Mouse (Mus musculus) embryonic facial prominence, embryonic 11.5 days (tissue): Measurements from ENCODE around the gene Sh3rf3. TPM values are rescaled to one million over a fixed set of nuclear protein-coding genes. Genes with fewer than 3 reads are reported as not detected.

Experiments used
- ATAC-seq: fragments of 200-750 bp; cut with Nextera tagmentation; replicated peaks from 2 replicates; pipeline ENCODE4 v1.8.0; 2017; ENCODE audit warnings: low read depth; ENCODE audit not compliant: insufficient number of reproducible peaks, low FRiP score, low TSS enrichment
- DNase-seq: peaks from one replicate; pipeline ENCODE4 v3.0.0-alpha.2; 2015; ENCODE audit warnings: low spot score
- H3K27ac ChIP-seq: fragments of 300-500 bp; sonication (generic); replicated peaks from 2 replicates; pipeline ENCODE4 v1.5.1; 2014; ENCODE audit warnings: mild to moderate bottlenecking, low read depth, low read length, control low read depth
- H3K27me3 ChIP-seq: fragments of 300-500 bp; sonication (generic); 2 replicates; pipeline ENCODE4 v1.6.1; 2014; ENCODE audit warnings: mild to moderate bottlenecking, low read length, moderate library complexity, mixed read lengths; ENCODE audit not compliant: control insufficient read depth, insufficient read depth
- H3K36me3 ChIP-seq: fragments of 300-500 bp; sonication (generic); replicated peaks from 2 replicates; pipeline ENCODE4 v1.6.1; 2014; ENCODE audit warnings: low read depth, mild to moderate bottlenecking, low read length, moderate library complexity, mixed read lengths; ENCODE audit not compliant: control insufficient read depth, insufficient read depth
- H3K4me1 ChIP-seq: fragments of 300-500 bp; sonication (generic); 2 replicates; pipeline ENCODE4 v1.6.1; 2014; ENCODE audit warnings: low read length, mixed read lengths; ENCODE audit not compliant: control insufficient read depth, insufficient read depth
- H3K4me2 ChIP-seq: fragments of 300-500 bp; sonication (generic); 2 replicates; pipeline ENCODE4 v1.6.1; 2014; ENCODE audit warnings: low read depth, mild to moderate bottlenecking, control low read depth, low read length, moderate library complexity
- H3K4me3 ChIP-seq: fragments of 300-500 bp; sonication (generic); 2 replicates; pipeline ENCODE4 v1.5.1; 2014; ENCODE audit warnings: low read depth, low read length, control low read depth
- H3K9ac ChIP-seq: fragments of 300-500 bp; sonication (generic); replicated peaks from 2 replicates; pipeline ENCODE4 v1.6.1; 2014; ENCODE audit warnings: mild to moderate bottlenecking, control low read depth, low read length
- H3K9me3 ChIP-seq: fragments of 300-500 bp; sonication (generic); replicated peaks from 2 replicates; pipeline ENCODE4 v1.6.1; 2016; ENCODE audit warnings: mild to moderate bottlenecking, low read length, inconsistent platforms, mixed read lengths; ENCODE audit not compliant: control insufficient read depth
- WGBS: fragments of 180-500 bp; shearing (Covaris S2); extraction: QIAGEN DNeasy Blood & Tissue Kit; methylation state at CpG from one replicate; pipeline ENCODE4 v1.1.7; 2014; 5-methylcytosine and 5-hydroxymethylcytosine counted together
- polyA plus RNA-seq: library from polyadenylated mRNA; unstranded; fragments of >200 nt; fragmentation: Nextera tagmentation; extraction: Ambion mirVana; gene quantifications from 2 replicates; pipeline ENCODE4 v1.2.1, GENCODE M21; 2014

Sh3rf3 gene
- polyA plus RNA-seq, 1 experiment from 2014 or later, result 0.98 TPM

GRCm38 (mm10) chr10:58855814-58856213, 42.7 kb downstream of the Sh3rf3 start:
- Histone ChIP-seq H3K4me2 (no peak overlapping the region), H3K27ac (no peak overlapping the region), H3K4me3 (no peak overlapping the region), H3K9me3 (no peaks in the 10 kb centered on the region), H3K36me3 (no peaks in the 10 kb centered on the region), H3K4me1 (no peaks in the 10 kb centered on the region), H3K27me3 (no peaks in the 10 kb centered on the region), H3K9ac (no peak overlapping the region)
- ATAC-seq (no peak), DNase-seq (no peak)
- 65% methylated on average over 9 of the region's 9 CpGs for WGBS

- Histone ChIP-seq H3K36me3 (no peaks in the 10 kb centered on the region), H3K4me1 (no peaks in the 10 kb centered on the region), H3K9me3 (no peaks in the 10 kb centered on the region), H3K27ac (no peak overlapping the region), H3K9ac (no peak overlapping the region), H3K4me2 (no peak overlapping the region), H3K4me3 (no peak overlapping the region), H3K27me3 (no peaks in the 10 kb centered on the region)
- DNase-seq, result no peak
- no peak for ATAC-seq
These were observed 43.6 kb downstream of the Sh3rf3 start for GRCm38 (mm10) chr10:58856742-58857141.

- no peaks in the 10 kb centered on the region for H3K36me3 ChIP-seq
- no peak for DNase-seq
- H3K9ac ChIP-seq, result no peak overlapping the region
- H3K4me2 ChIP-seq, result no peak overlapping the region
- no peak overlapping the region for H3K4me3 ChIP-seq
- no peaks in the 10 kb centered on the region for H3K4me1 ChIP-seq
- 57% methylated on average over 2 of the region's 2 CpGs for WGBS
- no peaks in the 10 kb centered on the region for H3K9me3 ChIP-seq
- H3K27me3 ChIP-seq, result no peaks in the 10 kb centered on the region
- ATAC-seq, result no peak
- no peak overlapping the region for H3K27ac ChIP-seq
These were observed 51.6 kb downstream of the Sh3rf3 start for GRCm38 (mm10) chr10:58864735-58865134.

- no peak overlapping the region for H3K27ac ChIP-seq
- no peak overlapping the region for H3K9ac ChIP-seq
- ATAC-seq (no peak), DNase-seq (no peak)
- no peak overlapping the region for H3K4me2 ChIP-seq
- H3K9me3 ChIP-seq, result no peaks in the 10 kb centered on the region
- WGBS, result 84% methylated on average over 2 of the region's 2 CpGs
- H3K36me3 ChIP-seq, result no peaks in the 10 kb centered on the region
- H3K4me3 ChIP-seq, result no peak overlapping the region
- no peaks in the 10 kb centered on the region for H3K27me3 ChIP-seq
- no peaks in the 10 kb centered on the region for H3K4me1 ChIP-seq
These were observed 54.4 kb downstream of the Sh3rf3 start for GRCm38 (mm10) chr10:58867536-58867935.

GRCm38 (mm10) chr10:58869836-58870235, 56.7 kb downstream of the Sh3rf3 start:
- no peak overlapping the region for H3K9ac ChIP-seq
- H3K27me3 ChIP-seq, result no peaks in the 10 kb centered on the region
- no peak overlapping the region for H3K27ac ChIP-seq
- no peaks in the 10 kb centered on the region for H3K4me1 ChIP-seq
- 100% methylated on average over 1 of the region's 1 CpGs for WGBS
- no peak for DNase-seq
- H3K4me3 ChIP-seq, result no peak overlapping the region
- no peak overlapping the region for H3K4me2 ChIP-seq
- H3K36me3 ChIP-seq, result no peaks in the 10 kb centered on the region
- ATAC-seq, result no peak
- no peaks in the 10 kb centered on the region for H3K9me3 ChIP-seq

- Histone ChIP-seq H3K4me3 (no peak overlapping the region), H3K27me3 (no peaks in the 10 kb centered on the region), H3K9me3 (no peaks in the 10 kb centered on the region), H3K27ac (no peak overlapping the region), H3K4me2 (no peak overlapping the region), H3K9ac (no peak overlapping the region), H3K4me1 (no peaks in the 10 kb centered on the region), H3K36me3 (no peaks in the 10 kb centered on the region)
- no peak for ATAC-seq
- WGBS, result 73% methylated on average over 10 of the region's 10 CpGs
- no peak for DNase-seq
These were observed 58.1 kb downstream of the Sh3rf3 start for GRCm38 (mm10) chr10:58871149-58871820.

- WGBS, result 79% methylated on average over 7 of the region's 7 CpGs
These were observed 58.8 kb downstream of the Sh3rf3 start for GRCm38 (mm10) chr10:58871821-58872577.

GRCm38 (mm10) chr10:58877835-58878234, 64.7 kb downstream of the Sh3rf3 start:
- H3K4me3 ChIP-seq, result no peak overlapping the region
- H3K27ac ChIP-seq, result no peak overlapping the region
- WGBS, result 85% methylated on average over 4 of the region's 4 CpGs
- no peak overlapping the region for H3K4me2 ChIP-seq
- ATAC-seq (no peak), DNase-seq (no peak)
- no peaks in the 10 kb centered on the region for H3K4me1 ChIP-seq
- H3K9me3 ChIP-seq, result no peaks in the 10 kb centered on the region
- no peaks in the 10 kb centered on the region for H3K27me3 ChIP-seq
- no peaks in the 10 kb centered on the region for H3K36me3 ChIP-seq
- no peak overlapping the region for H3K9ac ChIP-seq

More at GRCm38 (mm10) chr10:58871821-58872577, 58.8 kb downstream of the Sh3rf3 start:
- no peak overlapping the region for H3K4me3 ChIP-seq
- no peaks in the 10 kb centered on the region for H3K9me3 ChIP-seq
- DNase-seq (no peak), ATAC-seq (no peak)
- H3K4me1 ChIP-seq, result no peaks in the 10 kb centered on the region
- no peaks in the 10 kb centered on the region for H3K27me3 ChIP-seq
- H3K9ac ChIP-seq, result no peak overlapping the region
- H3K4me2 ChIP-seq, result no peak overlapping the region
- no peak overlapping the region for H3K27ac ChIP-seq
- H3K36me3 ChIP-seq, result no peaks in the 10 kb centered on the region
